Mouse (Mus musculus) embryonic fibroblast, embryonic 13.5 days (primary cell): ENCODE measurements around the gene Tacr2.

Experiments used
- CTCF ChIP-seq: IDR thresholded peaks from 2 replicates; pipeline ENCODE4 v1.5.1; 2011; ENCODE audit warnings: mild to moderate bottlenecking, control low read depth, low read length, moderate library complexity, borderline replicate concordance; ENCODE audit not compliant: insufficient read depth
- POLR2A ChIP-seq: IDR thresholded peaks from 2 replicates; pipeline ENCODE4 v1.6.1; 2011; ENCODE audit warnings: low read depth, mild to moderate bottlenecking, control low read depth, low read length, moderate library complexity

DNA sequence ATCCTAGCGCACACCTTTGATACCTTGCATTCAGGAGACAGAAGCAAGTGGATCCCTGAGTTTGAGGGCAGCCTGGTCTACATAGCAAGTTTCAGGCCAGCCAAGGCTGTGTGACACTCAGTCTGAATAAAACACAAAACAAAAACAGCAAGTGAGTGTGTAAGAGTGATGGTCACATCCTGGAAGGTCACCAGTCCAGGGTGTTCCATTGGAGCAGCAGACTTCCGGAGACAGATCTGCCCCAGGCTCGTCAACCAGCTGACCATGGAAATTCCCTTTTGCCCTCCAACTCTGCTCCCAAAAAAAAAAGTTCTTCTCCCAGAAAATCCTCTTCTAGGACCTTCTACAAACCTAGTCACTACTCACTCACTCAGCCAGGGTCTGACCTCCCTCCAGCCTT lies 20.4 kb upstream of the Tacr2 start:
- TF ChIP-seq POLR2A = no peak
- no peak for TF ChIP-seq CTCF
